Mouse (Mus musculus): ENCODE measurements at regions not wholly inside any gene's neighbourhood (a gene's known extent, or its start where the extent isn't known, plus 50 kb on each side); places are given as distances from the start of the nearest gene placed in this dataset.
A peak's percentile ranks its signal among the peaks of the same experiment; 100 is the strongest.

DNA sequence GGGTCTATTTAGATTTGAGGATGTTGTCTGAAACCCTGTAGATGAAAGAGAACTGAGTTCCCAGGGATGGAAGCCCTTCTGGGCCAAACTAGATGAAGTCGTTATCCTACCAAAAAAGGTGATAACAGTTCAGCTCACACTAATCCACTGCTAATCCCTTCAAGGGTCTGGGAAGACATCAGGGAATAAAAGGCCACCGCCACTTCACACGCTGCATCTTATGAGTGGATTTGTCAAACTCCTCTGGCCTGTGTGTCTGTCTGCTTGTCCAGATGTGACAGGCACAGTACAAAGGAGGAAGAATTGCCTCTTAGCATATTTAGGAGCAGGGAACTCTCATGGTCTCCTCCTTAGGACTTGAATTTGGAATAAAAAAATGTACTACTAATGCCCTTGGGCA is 171.2 kb upstream of the Tshz3 start:
- Histone ChIP-seq H3K9me3 (replicated peaks; ENCODE audit: control insufficient read depth, insufficient read depth, low read length, poor library complexity, severe bottlenecking) (no peaks in the 10 kb centered on the region), H3K4me3 (ENCODE audit: low read depth, low read length) (no peak overlapping the region), H3K36me3 (ENCODE audit: control insufficient read depth, insufficient read depth, low read length, poor library complexity, severe bottlenecking) (no peaks in the 10 kb centered on the region), H3K27ac (ENCODE audit: insufficient read depth, low read length) (no peak overlapping the region), H3K27me3 (ENCODE audit: control insufficient read depth, insufficient read depth, low read length, poor library complexity, severe bottlenecking) (no peaks in the 10 kb centered on the region), H3K4me1 (ENCODE audit: control insufficient read depth, insufficient read depth, low read length) (no peaks in the 10 kb centered on the region), H3K9ac (ENCODE audit: low read depth, poor library complexity, severe bottlenecking) (no peak overlapping the region)
- no peak for TF ChIP-seq EP300 (IDR thresholded peaks at IDR 0.05; ENCODE audit: insufficient read depth, low read depth, low read length)
- TF ChIP-seq POLR2A (IDR thresholded peaks at IDR 0.05; ENCODE audit: insufficient read depth, low read length): no peak
- no peak for TF ChIP-seq CTCF (IDR thresholded peaks at IDR 0.05; ENCODE audit: low read depth, low read length)

DNA sequence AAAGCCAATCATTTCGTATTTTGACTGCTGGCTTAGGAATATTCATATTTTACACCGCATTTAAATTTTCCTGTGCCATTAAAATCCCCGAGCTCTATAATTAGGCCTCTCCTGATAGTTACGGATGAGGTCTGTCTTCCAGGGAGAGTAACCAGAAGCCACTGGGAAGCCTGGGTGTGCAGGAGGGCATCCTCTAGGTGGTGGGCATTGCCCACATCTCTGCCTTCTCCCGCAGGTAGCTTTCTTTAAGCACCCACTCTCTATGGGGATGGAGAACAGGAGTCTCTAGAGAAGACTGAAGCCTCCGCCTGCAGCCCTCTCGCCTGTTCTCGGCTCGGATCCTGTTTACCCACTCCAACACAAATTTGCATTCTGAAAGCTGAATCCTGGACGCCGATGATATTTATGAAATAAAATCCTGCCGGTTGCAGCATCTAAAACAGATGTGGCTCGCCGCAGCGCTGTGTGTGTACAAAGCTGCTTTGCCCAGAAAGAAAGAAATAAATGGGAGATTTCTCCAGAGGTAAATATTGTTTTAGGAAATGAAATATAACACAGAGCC is 168.3 kb upstream of the Tshz3 start:
- no peak for TF ChIP-seq EP300 (IDR thresholded peaks at IDR 0.05; ENCODE audit: insufficient read depth, low read depth, low read length)
- TF ChIP-seq CTCF (IDR thresholded peaks at IDR 0.05; ENCODE audit: low read depth, low read length): no peak
- TF ChIP-seq POLR2A (IDR thresholded peaks at IDR 0.05; ENCODE audit: insufficient read depth, low read length): no peak
- H3K4me1 ChIP-seq (ENCODE audit: control insufficient read depth, insufficient read depth, low read length): no peaks in the 10 kb centered on the region
- no peak overlapping the region for H3K27ac ChIP-seq (ENCODE audit: insufficient read depth, low read length)
- no peaks in the 10 kb centered on the region for H3K36me3 ChIP-seq (ENCODE audit: control insufficient read depth, insufficient read depth, low read length, poor library complexity, severe bottlenecking)
- no peak overlapping the region for H3K9ac ChIP-seq (ENCODE audit: low read depth, poor library complexity, severe bottlenecking)
- no peaks in the 10 kb centered on the region for H3K27me3 ChIP-seq (ENCODE audit: control insufficient read depth, insufficient read depth, low read length, poor library complexity, severe bottlenecking)
- no peaks in the 10 kb centered on the region for H3K9me3 ChIP-seq (replicated peaks; ENCODE audit: control insufficient read depth, insufficient read depth, low read length, poor library complexity, severe bottlenecking)
- H3K4me3 ChIP-seq (ENCODE audit: low read depth, low read length): no peak overlapping the region

DNA sequence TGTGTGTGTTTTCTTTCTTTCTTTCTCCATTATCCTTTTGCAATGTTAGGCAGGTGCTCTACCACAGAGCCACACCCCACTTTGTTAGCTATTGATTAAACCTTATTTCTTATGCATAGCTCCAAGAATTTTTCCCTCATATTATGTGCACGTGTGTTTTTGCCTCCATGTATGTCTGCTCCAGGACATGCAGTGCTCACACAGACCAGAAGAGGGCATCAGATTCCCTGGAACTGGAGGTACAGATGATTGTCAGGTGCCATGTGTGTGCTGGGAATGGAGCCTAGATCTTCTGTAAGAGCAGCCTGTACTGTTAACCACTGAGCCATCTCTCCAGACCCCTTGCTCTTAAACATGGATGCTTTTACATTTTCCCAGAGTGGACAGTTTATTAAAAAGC is 166.4 kb upstream of the Tshz3 start:
- Histone ChIP-seq H3K9me3 (replicated peaks; ENCODE audit: control insufficient read depth, insufficient read depth, low read length, poor library complexity, severe bottlenecking) (no peaks in the 10 kb centered on the region), H3K9ac (ENCODE audit: low read depth, poor library complexity, severe bottlenecking) (no peak overlapping the region), H3K36me3 (ENCODE audit: control insufficient read depth, insufficient read depth, low read length, poor library complexity, severe bottlenecking) (no peaks in the 10 kb centered on the region), H3K27me3 (ENCODE audit: control insufficient read depth, insufficient read depth, low read length, poor library complexity, severe bottlenecking) (no peaks in the 10 kb centered on the region), H3K4me1 (ENCODE audit: control insufficient read depth, insufficient read depth, low read length) (no peaks in the 10 kb centered on the region), H3K27ac (ENCODE audit: insufficient read depth, low read length) (no peak overlapping the region), H3K4me3 (ENCODE audit: low read depth, low read length) (no peak overlapping the region)
- TF ChIP-seq CTCF (IDR thresholded peaks at IDR 0.05; ENCODE audit: low read depth, low read length) (peak; percentile 45), POLR2A (IDR thresholded peaks at IDR 0.05; ENCODE audit: insufficient read depth, low read length) (no peak)

DNA sequence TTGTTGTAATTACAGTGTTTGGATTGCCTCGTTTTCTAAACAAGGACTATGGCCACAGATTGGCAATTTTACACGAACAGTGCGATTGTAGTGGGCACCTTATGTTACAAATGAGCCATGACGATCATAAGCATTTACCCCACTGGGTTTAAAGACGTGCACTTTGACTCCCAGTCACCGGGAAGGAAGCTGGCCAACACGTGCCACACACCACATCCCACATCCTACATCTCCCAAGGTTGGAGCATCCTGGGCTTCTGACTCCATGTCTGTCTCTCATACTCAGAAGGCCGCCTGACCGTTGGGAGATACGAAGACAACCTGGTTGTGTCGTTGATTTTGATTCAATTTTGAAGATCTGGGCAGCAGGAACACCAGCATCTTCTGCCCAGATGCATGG is 159.8 kb upstream of the Tshz3 start:
- Histone ChIP-seq H3K27me3 (ENCODE audit: control insufficient read depth, insufficient read depth, low read length, poor library complexity, severe bottlenecking) (no peaks in the 10 kb centered on the region), H3K9me3 (replicated peaks; ENCODE audit: control insufficient read depth, insufficient read depth, low read length, poor library complexity, severe bottlenecking) (no peaks in the 10 kb centered on the region; the same call in 1 of the 2 replicates), H3K36me3 (ENCODE audit: control insufficient read depth, insufficient read depth, low read length, poor library complexity, severe bottlenecking) (no peaks in the 10 kb centered on the region), H3K4me3 (ENCODE audit: low read depth, low read length) (no peak overlapping the region), H3K4me1 (ENCODE audit: control insufficient read depth, insufficient read depth, low read length) (no peaks in the 10 kb centered on the region), H3K9ac (ENCODE audit: low read depth, poor library complexity, severe bottlenecking) (no peak overlapping the region), H3K27ac (ENCODE audit: insufficient read depth, low read length) (no peak overlapping the region)
- TF ChIP-seq CTCF (IDR thresholded peaks at IDR 0.05; ENCODE audit: low read depth, low read length) (no peak), POLR2A (IDR thresholded peaks at IDR 0.05; ENCODE audit: insufficient read depth, low read length) (no peak)

DNA sequence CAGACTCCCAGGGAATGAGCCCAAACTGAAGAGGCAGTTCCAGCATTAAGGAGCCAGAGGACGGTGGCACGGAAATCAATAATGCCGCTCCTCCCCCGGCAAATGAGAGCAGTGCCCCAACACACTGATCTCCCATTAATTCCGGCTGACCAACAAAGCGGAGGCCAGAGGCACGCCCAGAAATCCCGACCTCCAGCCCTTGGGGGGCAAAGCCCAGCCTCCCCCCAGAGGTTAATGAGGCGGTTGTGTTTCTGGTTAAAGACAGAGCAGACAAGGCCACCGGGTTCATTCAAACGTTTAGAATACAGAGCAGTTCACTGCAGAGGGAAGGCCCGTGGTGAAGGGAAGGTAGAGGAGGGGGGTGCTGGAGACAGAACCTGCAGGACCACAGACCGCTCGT is 149.9 kb upstream of the Tshz3 start:
- Histone ChIP-seq H3K9me3 (replicated peaks; ENCODE audit: control insufficient read depth, insufficient read depth, low read length, poor library complexity, severe bottlenecking) (no peaks in the 10 kb centered on the region), H3K9ac (ENCODE audit: low read depth, poor library complexity, severe bottlenecking) (no peak overlapping the region), H3K27me3 (ENCODE audit: control insufficient read depth, insufficient read depth, low read length, poor library complexity, severe bottlenecking) (no peaks in the 10 kb centered on the region), H3K27ac (ENCODE audit: insufficient read depth, low read length) (no peak overlapping the region), H3K4me3 (ENCODE audit: low read depth, low read length) (no peak overlapping the region), H3K4me1 (ENCODE audit: control insufficient read depth, insufficient read depth, low read length) (no peaks in the 10 kb centered on the region), H3K36me3 (ENCODE audit: control insufficient read depth, insufficient read depth, low read length, poor library complexity, severe bottlenecking) (no peaks in the 10 kb centered on the region)
- TF ChIP-seq CTCF (IDR thresholded peaks at IDR 0.05; ENCODE audit: low read depth, low read length) (no peak), EP300 (IDR thresholded peaks at IDR 0.05; ENCODE audit: insufficient read depth, low read depth, low read length) (no peak), POLR2A (IDR thresholded peaks at IDR 0.05; ENCODE audit: insufficient read depth, low read length) (no peak)

DNA sequence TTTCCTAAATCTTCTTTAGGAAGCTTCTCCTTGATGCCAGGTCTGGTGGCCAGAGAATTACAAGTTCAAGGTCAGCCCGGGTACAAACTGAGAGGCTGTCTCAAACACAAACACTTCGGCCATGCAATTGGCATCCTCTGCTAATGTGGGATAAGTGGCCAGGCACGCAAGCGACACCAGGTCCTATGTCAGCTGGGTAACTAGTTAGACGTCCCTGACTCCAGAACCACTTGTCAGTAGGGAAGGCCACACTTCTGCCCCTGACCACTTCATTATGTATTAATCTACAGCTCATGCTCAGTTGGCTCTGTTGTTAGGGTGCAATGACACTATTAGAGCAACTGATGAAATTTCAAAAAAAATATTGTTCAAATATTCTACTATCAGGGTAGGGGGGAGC is 149.5 kb upstream of the Tshz3 start:
- Histone ChIP-seq H3K4me1 (ENCODE audit: control insufficient read depth, insufficient read depth, low read length) (no peaks in the 10 kb centered on the region), H3K27ac (ENCODE audit: insufficient read depth, low read length) (no peak overlapping the region), H3K36me3 (ENCODE audit: control insufficient read depth, insufficient read depth, low read length, poor library complexity, severe bottlenecking) (no peaks in the 10 kb centered on the region), H3K4me3 (ENCODE audit: low read depth, low read length) (no peak overlapping the region), H3K9me3 (replicated peaks; ENCODE audit: control insufficient read depth, insufficient read depth, low read length, poor library complexity, severe bottlenecking) (no peaks in the 10 kb centered on the region), H3K9ac (ENCODE audit: low read depth, poor library complexity, severe bottlenecking) (no peak overlapping the region), H3K27me3 (ENCODE audit: control insufficient read depth, insufficient read depth, low read length, poor library complexity, severe bottlenecking) (no peaks in the 10 kb centered on the region)
- no peak for TF ChIP-seq POLR2A (IDR thresholded peaks at IDR 0.05; ENCODE audit: insufficient read depth, low read length)
- TF ChIP-seq CTCF (IDR thresholded peaks at IDR 0.05; ENCODE audit: low read depth, low read length): no peak
- no peak for TF ChIP-seq EP300 (IDR thresholded peaks at IDR 0.05; ENCODE audit: insufficient read depth, low read depth, low read length)

Data from ES-Bruce4 (cell line).